Mouse (Mus musculus): ENCODE results near the gene Greb1. TPM values are rescaled to one million over a fixed set of nuclear protein-coding genes. Genes with fewer than 3 reads are reported as not detected.

Gene Greb1
- polyA plus RNA-seq, 1 experiment from 2014 or later: 10.0 TPM

DNA sequence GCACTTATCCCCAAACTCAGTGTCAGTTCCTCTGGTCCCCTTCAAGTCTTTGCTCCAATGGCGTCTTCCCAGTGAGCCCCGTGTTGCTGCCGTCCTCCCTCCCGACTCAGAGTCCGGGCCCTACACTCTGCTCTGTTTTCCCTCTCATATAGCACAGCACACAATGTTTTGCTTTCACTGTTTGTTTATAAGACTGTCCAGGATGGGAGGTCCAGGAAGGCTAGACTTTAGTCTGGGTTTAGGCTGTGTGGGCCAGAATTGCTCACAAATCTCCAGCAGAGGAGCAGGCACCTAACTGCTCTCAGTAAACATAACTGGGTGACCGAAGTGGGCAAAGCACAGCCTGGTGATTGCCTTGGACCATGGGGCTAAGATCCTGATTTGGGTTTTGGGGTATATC, 167.5 kb downstream of the Greb1 start:
- H3K27ac ChIP-seq (ENCODE audit: low read depth, low read length): no peak overlapping the region
- H3K4me3 ChIP-seq (ENCODE audit: low read depth, low read length): no peak overlapping the region
- no peak overlapping the region for H3K4me2 ChIP-seq (ENCODE audit: low read depth)
- no peaks in the 10 kb centered on the region for H3K27me3 ChIP-seq (ENCODE audit: control insufficient read depth, insufficient read depth, low read length)
- no peak for DNase-seq (ENCODE audit: low spot score)
- no peaks in the 10 kb centered on the region for H3K36me3 ChIP-seq (ENCODE audit: control insufficient read depth, insufficient read depth, low read length)
- H3K9ac ChIP-seq (ENCODE audit: low read length): no peak overlapping the region
- no peaks in the 10 kb centered on the region for H3K4me1 ChIP-seq (ENCODE audit: control insufficient read depth, insufficient read depth, low read length)
- no peaks in the 10 kb centered on the region for H3K9me3 ChIP-seq (ENCODE audit: control insufficient read depth, low read length)
- 75% methylated on average over 6 of the region's 6 CpGs for WGBS
- ATAC-seq (ENCODE audit: insufficient read depth, low FRiP score, low TSS enrichment): no peak

DNA sequence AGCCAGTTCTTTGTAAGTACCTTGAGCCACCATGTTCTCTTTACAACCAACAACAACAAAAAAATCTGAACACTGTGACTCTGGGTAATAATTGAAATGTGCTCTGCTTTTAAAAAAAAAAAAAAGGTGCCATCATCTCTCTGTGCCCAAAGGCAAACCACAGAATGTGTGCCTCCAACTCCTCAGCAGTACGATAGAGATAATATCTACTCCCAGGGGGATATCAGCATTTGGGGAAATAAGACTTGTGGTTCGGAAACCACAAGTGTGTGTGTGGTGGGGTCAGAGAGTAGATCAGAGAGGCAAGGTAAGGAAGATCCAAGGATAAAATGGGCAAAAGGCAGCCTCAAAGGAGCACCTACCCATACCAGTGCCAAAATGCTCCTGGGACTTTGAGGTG, 169.3 kb downstream of the Greb1 start:
- H3K9ac ChIP-seq (ENCODE audit: low read length): no peak overlapping the region
- H3K36me3 ChIP-seq (ENCODE audit: control insufficient read depth, insufficient read depth, low read length): no peaks in the 10 kb centered on the region
- DNase-seq (ENCODE audit: low spot score): no peak
- 88% methylated on average over 2 of the region's 2 CpGs for WGBS
- H3K4me1 ChIP-seq (ENCODE audit: control insufficient read depth, insufficient read depth, low read length): no peaks in the 10 kb centered on the region
- no peak for ATAC-seq (ENCODE audit: insufficient read depth, low FRiP score, low TSS enrichment)
- H3K4me3 ChIP-seq (ENCODE audit: low read depth, low read length): no peak overlapping the region
- no peaks in the 10 kb centered on the region for H3K27me3 ChIP-seq (ENCODE audit: control insufficient read depth, insufficient read depth, low read length)
- no peaks in the 10 kb centered on the region for H3K9me3 ChIP-seq (ENCODE audit: control insufficient read depth, low read length)
- H3K27ac ChIP-seq (ENCODE audit: low read depth, low read length): no peak overlapping the region
- no peak overlapping the region for H3K4me2 ChIP-seq (ENCODE audit: low read depth)

DNA sequence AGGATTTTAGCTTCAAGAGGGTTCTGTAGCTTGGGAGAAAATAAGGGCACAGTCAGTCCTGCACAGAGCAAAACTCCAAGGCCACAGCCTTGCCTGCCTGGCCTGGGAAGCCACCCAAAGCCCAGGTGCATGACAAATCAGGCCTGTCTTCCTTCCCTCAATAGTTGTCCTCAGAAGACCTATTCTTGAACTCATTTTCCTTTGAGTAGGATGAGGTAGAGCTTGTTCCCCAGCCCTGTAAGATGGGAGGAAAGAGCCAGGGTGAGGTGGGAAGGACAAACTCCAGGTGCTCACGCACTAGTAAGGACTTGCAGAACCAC, 169.9 kb downstream of the Greb1 start:
- ATAC-seq (ENCODE audit: insufficient read depth, low FRiP score, low TSS enrichment) (no peak), DNase-seq (ENCODE audit: low spot score) (no peak)
- Histone ChIP-seq H3K36me3 (ENCODE audit: control insufficient read depth, insufficient read depth, low read length) (no peaks in the 10 kb centered on the region), H3K4me3 (ENCODE audit: low read depth, low read length) (no peak overlapping the region), H3K27ac (ENCODE audit: low read depth, low read length) (no peak overlapping the region), H3K4me1 (ENCODE audit: control insufficient read depth, insufficient read depth, low read length) (no peaks in the 10 kb centered on the region), H3K27me3 (ENCODE audit: control insufficient read depth, insufficient read depth, low read length) (no peaks in the 10 kb centered on the region), H3K9ac (ENCODE audit: low read length) (no peak overlapping the region), H3K4me2 (ENCODE audit: low read depth) (no peak overlapping the region), H3K9me3 (ENCODE audit: control insufficient read depth, low read length) (no peaks in the 10 kb centered on the region)
- 100% methylated on average over 1 of the region's 1 CpGs for WGBS

DNA sequence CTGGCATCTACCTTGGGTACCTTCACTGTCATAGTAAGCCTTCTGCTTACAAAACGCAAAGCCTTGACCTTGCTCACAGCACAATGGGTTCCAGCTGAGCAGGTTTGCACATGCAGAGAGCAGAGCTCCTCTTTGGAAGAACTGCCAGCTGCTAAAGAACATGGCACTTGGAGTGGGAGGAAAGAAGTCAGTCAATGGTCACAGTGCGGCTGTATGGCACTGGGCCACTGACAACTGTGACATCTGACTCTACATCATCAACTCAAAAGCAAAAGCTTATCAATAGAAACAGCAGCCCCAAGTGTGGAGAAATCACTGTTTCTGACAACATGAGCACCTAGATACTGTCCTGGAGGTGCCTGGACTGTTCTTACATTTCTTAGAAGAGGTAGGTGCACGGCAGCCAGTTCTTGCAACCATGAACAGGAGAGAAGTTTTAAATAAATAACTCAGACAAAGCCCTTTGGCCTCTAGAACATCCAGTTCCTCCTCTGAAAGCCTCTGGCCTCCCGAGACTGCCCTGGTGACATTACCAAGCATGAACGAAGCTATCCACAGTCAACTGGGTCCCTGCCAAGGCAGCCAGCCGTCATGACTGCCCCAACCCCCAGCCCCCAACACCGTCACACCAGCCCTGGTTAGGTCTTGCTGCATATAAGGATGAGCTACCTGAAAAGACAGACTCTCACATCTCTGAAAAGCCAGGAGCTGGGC, 170.4 kb downstream of the Greb1 start:
- WGBS: 80% methylated on average over 7 of the region's 7 CpGs
- DNase-seq (ENCODE audit: low spot score): no peak
- no peak overlapping the region for H3K4me2 ChIP-seq (ENCODE audit: low read depth)
- H3K27me3 ChIP-seq (ENCODE audit: control insufficient read depth, insufficient read depth, low read length): no peaks in the 10 kb centered on the region
- no peaks in the 10 kb centered on the region for H3K9me3 ChIP-seq (ENCODE audit: control insufficient read depth, low read length)
- H3K4me3 ChIP-seq (ENCODE audit: low read depth, low read length): no peak overlapping the region
- H3K36me3 ChIP-seq (ENCODE audit: control insufficient read depth, insufficient read depth, low read length): no peaks in the 10 kb centered on the region
- H3K27ac ChIP-seq (ENCODE audit: low read depth, low read length): no peak overlapping the region
- H3K4me1 ChIP-seq (ENCODE audit: control insufficient read depth, insufficient read depth, low read length): no peaks in the 10 kb centered on the region
- no peak overlapping the region for H3K9ac ChIP-seq (ENCODE audit: low read length)
- no peak for ATAC-seq (ENCODE audit: insufficient read depth, low FRiP score, low TSS enrichment)

Small RNA genes lying within 50 kb of the gene (microRNA-seq; reads per million reads assigned to microRNA genes)
- gene Gm44305: not detected

Other genes with a start within 250 kb of the Greb1 start
- gene Lpin1, start 189.9 kb downstream of the Greb1 start, polyA plus RNA-seq (2014; fragmentation: Nextera tagmentation; extraction: Ambion mirVana): 10.8 and 12.0 TPM in 2 replicates
- not detected in 2 replicates for gene Ntsr2, start 147.5 kb downstream of the Greb1 start, polyA plus RNA-seq (2014; fragmentation: Nextera tagmentation; extraction: Ambion mirVana)
- gene E2f6, start 10.1 kb upstream of the Greb1 start, polyA plus RNA-seq (2014; fragmentation: Nextera tagmentation; extraction: Ambion mirVana): 71.8 and 73.9 TPM in 2 replicates
- 14.8 and 15.0 TPM in 2 replicates for gene Rock2, start 94.0 kb upstream of the Greb1 start, polyA plus RNA-seq (2014; fragmentation: Nextera tagmentation; extraction: Ambion mirVana)
- 3.2 TPM in 2 replicates for gene Pqlc3, start 199.5 kb upstream of the Greb1 start, polyA plus RNA-seq (2014; fragmentation: Nextera tagmentation; extraction: Ambion mirVana)
- 0.65 and 0.89 TPM in 2 replicates for gene 2410004P03Rik, start 210.8 kb upstream of the Greb1 start, polyA plus RNA-seq (2014; fragmentation: Nextera tagmentation; extraction: Ambion mirVana)

Measured in neural tube, embryonic 11.5 days (tissue).